Mouse (Mus musculus) neural tube, embryonic 11.5 days (tissue): Measurements from ENCODE around the gene Rad50. TPM values are rescaled to one million over a fixed set of nuclear protein-coding genes. Genes with fewer than 3 reads are reported as not detected.
A peak's percentile ranks its signal among the peaks of the same experiment; 100 is the strongest.

Experiments
- ATAC-seq: fragments of 200-750 bp; cut with Nextera tagmentation; 2 replicates; pipeline ENCODE4 v1.8.0; 2017; ENCODE audit warnings: moderate number of reproducible peaks, mild to moderate bottlenecking, moderate TSS enrichment, moderate library complexity; ENCODE audit not compliant: insufficient read depth, low FRiP score, low TSS enrichment
- DNase-seq: peaks from one replicate; pipeline ENCODE4 v3.0.0-alpha.2; 2015; ENCODE audit warnings: low spot score
- H3K27ac ChIP-seq: fragments of 300-500 bp; sonication (generic); 2 replicates; pipeline ENCODE4 v1.5.1; 2014; ENCODE audit warnings: low read depth, mild to moderate bottlenecking, low read length
- H3K27me3 ChIP-seq: fragments of 300-500 bp; sonication (generic); 2 replicates; pipeline ENCODE4 v1.6.1; 2014; ENCODE audit warnings: mild to moderate bottlenecking, low read length, mixed read lengths; ENCODE audit not compliant: control insufficient read depth, insufficient read depth
- H3K36me3 ChIP-seq: fragments of 300-500 bp; sonication (generic); 2 replicates; pipeline ENCODE4 v1.6.1; 2014; ENCODE audit warnings: mild to moderate bottlenecking, low read length, moderate library complexity, mixed read lengths; ENCODE audit not compliant: control insufficient read depth, insufficient read depth
- H3K4me1 ChIP-seq: fragments of 300-500 bp; sonication (generic); 2 replicates; pipeline ENCODE4 v1.6.1; 2014; ENCODE audit warnings: low read length, mixed read lengths; ENCODE audit not compliant: control insufficient read depth, insufficient read depth
- H3K4me2 ChIP-seq: fragments of 300-500 bp; sonication (generic); 2 replicates; pipeline ENCODE4 v1.6.1; 2014; ENCODE audit warnings: low read depth, mild to moderate bottlenecking, moderate library complexity
- H3K4me3 ChIP-seq: fragments of 300-500 bp; sonication (generic); 2 replicates; pipeline ENCODE4 v1.5.1; 2014; ENCODE audit warnings: low read depth, low read length
- H3K9ac ChIP-seq: fragments of 300-500 bp; sonication (generic); 2 replicates; pipeline ENCODE4 v1.6.1; 2014; ENCODE audit warnings: mild to moderate bottlenecking, low read length
- H3K9me3 ChIP-seq: fragments of 300-500 bp; sonication (generic); 2 replicates; pipeline ENCODE4 v1.6.1; 2016; ENCODE audit warnings: low read length; ENCODE audit not compliant: control insufficient read depth
- WGBS: fragments of 180-500 bp; shearing (Covaris S2); extraction: QIAGEN DNeasy Blood & Tissue Kit; methylation state at CpG from one replicate; pipeline ENCODE4 v1.1.7; 2014; 5-methylcytosine and 5-hydroxymethylcytosine counted together
- polyA plus RNA-seq: library from polyadenylated mRNA; unstranded; fragments of >200 nt; fragmentation: Nextera tagmentation; extraction: Ambion mirVana; gene quantifications from 2 replicates; pipeline ENCODE4 v1.2.1, GENCODE M21; 2014

The Rad50 gene
- 17.3 and 18.5 TPM in 2 replicates for polyA plus RNA-seq

- Histone ChIP-seq H3K4me3 (peak within 1 kb of the TSS; percentile 70), H3K27ac (0 out of 2 replicates have a peak within 1 kb of the TSS, but pooled peaks have one; percentile 3), H3K9me3 (no peaks in the 10 kb centered on the region), H3K9ac (peak within 1 kb of the TSS; percentile 81), H3K4me2 (peak within 1 kb of the TSS; percentile 95), H3K36me3 (no peaks in the 10 kb centered on the region), H3K4me1 (no peaks in the 10 kb centered on the region), H3K27me3 (no peaks in the 10 kb centered on the region)
- peak; percentile 83 for ATAC-seq
- WGBS = 5% methylated on average over 55 of the region's 55 CpGs
- DNase-seq = peak; percentile 92
Measured at GRCm38 (mm10) chr11:53706934-53707717, at the start of gene Rad50. Rad50 (minus strand) TSS chr11:53707319.

GRCm38 (mm10) chr11:53755011-53755595 lies 48.0 kb upstream of the Rad50 start:
- no peak overlapping the region for H3K27ac ChIP-seq
- H3K27me3 ChIP-seq = 0 out of 2 replicates have a peak, but pooled peaks cover 6% of the 10 kb centered on the region
- no peaks in the 10 kb centered on the region for H3K9me3 ChIP-seq
- no peak overlapping the region for H3K9ac ChIP-seq
- no peaks in the 10 kb centered on the region for H3K36me3 ChIP-seq
- DNase-seq = no peak
- WGBS = 80% methylated on average over 12 of the region's 12 CpGs
- no peak overlapping the region for H3K4me3 ChIP-seq
- no peaks in the 10 kb centered on the region; the same call in 1 of the 2 replicates for H3K4me1 ChIP-seq
- no peak overlapping the region for H3K4me2 ChIP-seq
- no peak for ATAC-seq

GRCm38 (mm10) chr11:53749716-53750352 lies 42.7 kb upstream of the Rad50 start:
- ATAC-seq = no peak
- H3K4me3 ChIP-seq = no peak overlapping the region
- H3K4me2 ChIP-seq = no peak overlapping the region
- H3K9me3 ChIP-seq = no peaks in the 10 kb centered on the region
- no peak for DNase-seq
- 54% methylated on average over 5 of the region's 5 CpGs for WGBS
- no peak overlapping the region for H3K9ac ChIP-seq
- H3K36me3 ChIP-seq = no peaks in the 10 kb centered on the region
- H3K27me3 ChIP-seq = no peaks in the 10 kb centered on the region
- H3K4me1 ChIP-seq = no peaks in the 10 kb centered on the region
- no peak overlapping the region for H3K27ac ChIP-seq

GRCm38 (mm10) chr11:53749306-53749705 lies 42.2 kb upstream of the Rad50 start:
- Histone ChIP-seq H3K9ac (no peak overlapping the region), H3K4me2 (no peak overlapping the region), H3K4me1 (no peaks in the 10 kb centered on the region), H3K27me3 (no peaks in the 10 kb centered on the region), H3K27ac (no peak overlapping the region), H3K4me3 (no peak overlapping the region), H3K9me3 (no peaks in the 10 kb centered on the region), H3K36me3 (no peaks in the 10 kb centered on the region)
- no peak for ATAC-seq
- WGBS = 76% methylated on average over 4 of the region's 4 CpGs
- DNase-seq = no peak

- DNase-seq (no peak), ATAC-seq (no peak)
- no peak overlapping the region for H3K27ac ChIP-seq
- H3K4me2 ChIP-seq = no peak overlapping the region
- no peak overlapping the region for H3K9ac ChIP-seq
- no peaks in the 10 kb centered on the region for H3K36me3 ChIP-seq
- no peaks in the 10 kb centered on the region for H3K4me1 ChIP-seq
- no peaks in the 10 kb centered on the region for H3K27me3 ChIP-seq
- H3K4me3 ChIP-seq = no peak overlapping the region
- no peaks in the 10 kb centered on the region for H3K9me3 ChIP-seq
- 94% methylated on average over 6 of the region's 6 CpGs for WGBS
Measured at GRCm38 (mm10) chr11:53748614-53749013, 41.5 kb upstream of the Rad50 start.

- Histone ChIP-seq H3K4me1 (no peaks in the 10 kb centered on the region), H3K9me3 (no peaks in the 10 kb centered on the region), H3K4me2 (no peak overlapping the region), H3K36me3 (no peaks in the 10 kb centered on the region), H3K27me3 (no peaks in the 10 kb centered on the region), H3K27ac (no peak overlapping the region), H3K4me3 (no peak overlapping the region), H3K9ac (no peak overlapping the region)
- DNase-seq (no peak), ATAC-seq (no peak)
- WGBS = 91% methylated on average over 9 of the region's 9 CpGs
Measured at GRCm38 (mm10) chr11:53747985-53748384, 40.9 kb upstream of the Rad50 start.

- Histone ChIP-seq H3K36me3 (no peaks in the 10 kb centered on the region), H3K4me3 (no peak overlapping the region), H3K27ac (no peak overlapping the region), H3K4me2 (no peak overlapping the region), H3K9me3 (no peaks in the 10 kb centered on the region), H3K9ac (no peak overlapping the region), H3K27me3 (no peaks in the 10 kb centered on the region), H3K4me1 (no peaks in the 10 kb centered on the region)
- DNase-seq (no peak), ATAC-seq (no peak)
- 91% methylated on average over 2 of the region's 2 CpGs for WGBS
Measured at GRCm38 (mm10) chr11:53745260-53745659, 38.1 kb upstream of the Rad50 start.

- H3K4me1 ChIP-seq = no peaks in the 10 kb centered on the region
- H3K36me3 ChIP-seq = no peaks in the 10 kb centered on the region
- H3K4me3 ChIP-seq = no peak overlapping the region
- H3K4me2 ChIP-seq = no peak overlapping the region
- H3K27ac ChIP-seq = no peak overlapping the region
- H3K27me3 ChIP-seq = no peaks in the 10 kb centered on the region
- no peak overlapping the region for H3K9ac ChIP-seq
- no peak for DNase-seq
- no peaks in the 10 kb centered on the region for H3K9me3 ChIP-seq
- 43% methylated on average over 5 of the region's 5 CpGs for WGBS
- no peak for ATAC-seq
Measured at GRCm38 (mm10) chr11:53742353-53742752, 35.2 kb upstream of the Rad50 start.
